Mouse (Mus musculus) liver, embryonic 12.5 days (tissue): ENCODE measurements at regions not wholly inside any gene's neighbourhood (a gene's known extent, or its start where the extent isn't known, plus 50 kb on each side); places are given as distances from the start of the nearest gene placed in this dataset.

Experiments
- ATAC-seq: fragments of 200-750 bp; cut with Nextera tagmentation; 2 replicates; pipeline ENCODE4 v1.8.0; 2017; ENCODE audit warnings: moderate number of reproducible peaks, mild to moderate bottlenecking, moderate library complexity
- H3K27ac ChIP-seq: fragments of 300-500 bp; sonication (generic); 2 replicates; pipeline ENCODE4 v1.5.1; 2016; ENCODE audit warnings: mild to moderate bottlenecking
- H3K27me3 ChIP-seq: fragments of 300-500 bp; sonication (generic); replicated peaks from 2 replicates; pipeline ENCODE4 v1.6.1; 2016; ENCODE audit warnings: mild to moderate bottlenecking, moderate library complexity
- H3K36me3 ChIP-seq: fragments of 300-500 bp; sonication (generic); 2 replicates; pipeline ENCODE4 v1.6.1; 2016; ENCODE audit warnings: mild to moderate bottlenecking, moderate library complexity
- H3K4me1 ChIP-seq: fragments of 300-500 bp; sonication (generic); 2 replicates; pipeline ENCODE4 v1.6.1; 2016
- H3K4me2 ChIP-seq: fragments of 300-500 bp; sonication (generic); 2 replicates; pipeline ENCODE4 v1.6.1; 2016; ENCODE audit warnings: mild to moderate bottlenecking, moderate library complexity
- H3K4me3 ChIP-seq: fragments of 300-500 bp; sonication (generic); 2 replicates; pipeline ENCODE4 v1.5.1; 2016; ENCODE audit warnings: mild to moderate bottlenecking, moderate library complexity
- H3K9ac ChIP-seq: fragments of 300-500 bp; sonication (generic); 2 replicates; pipeline ENCODE4 v1.6.1; 2016; ENCODE audit warnings: mild to moderate bottlenecking, moderate library complexity
- H3K9me3 ChIP-seq: fragments of 300-500 bp; sonication (generic); replicated peaks from 2 replicates; pipeline ENCODE4 v1.6.1; 2016; ENCODE audit warnings: mild to moderate bottlenecking, moderate library complexity
- WGBS: fragments of 180-500 bp; shearing (Covaris S2); methylation state at CpG from one replicate; pipeline ENCODE4 v1.1.7; 2016; ENCODE audit not compliant: insufficient replicate concordance; 5-methylcytosine and 5-hydroxymethylcytosine counted together

DNA sequence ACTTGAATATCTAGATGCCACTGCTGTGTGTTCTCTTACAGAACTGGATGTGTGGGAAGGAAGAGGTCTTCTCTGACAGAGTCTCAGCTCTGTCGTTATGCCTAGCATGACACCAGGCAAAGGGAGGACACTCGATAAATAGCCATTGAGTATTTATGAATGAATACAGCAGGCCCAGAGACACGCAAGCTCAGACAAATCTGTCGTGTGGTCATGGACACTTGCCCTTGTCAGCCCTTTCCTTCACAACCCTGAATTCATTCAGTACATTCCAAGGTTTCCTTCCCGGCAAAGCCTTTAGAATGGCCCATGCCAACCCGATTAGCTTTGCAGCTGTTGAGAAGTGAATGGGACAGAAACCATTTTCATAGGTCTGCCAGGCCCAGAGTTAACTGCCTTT is 176.1 kb upstream of the 1700066M21Rik start:
- no peak overlapping the region for H3K9ac ChIP-seq
- H3K4me1 ChIP-seq = no peaks in the 10 kb centered on the region
- H3K4me3 ChIP-seq = no peak overlapping the region
- WGBS = 74% methylated on average over 6 of the region's 6 CpGs
- 0 out of 2 replicates have a peak, but pooled peaks cover 7% of the 10 kb centered on the region for H3K27me3 ChIP-seq
- H3K36me3 ChIP-seq = no peaks in the 10 kb centered on the region
- H3K9me3 ChIP-seq = no peaks in the 10 kb centered on the region
- H3K4me2 ChIP-seq = no peak overlapping the region
- ATAC-seq = no peak
- no peak overlapping the region for H3K27ac ChIP-seq

- no peaks in the 10 kb centered on the region for H3K9me3 ChIP-seq
- WGBS = 48% methylated on average over 3 of the region's 3 CpGs
These were observed 173.1 kb upstream of the 1700066M21Rik start for GRCm38 (mm10) chr1:57204331-57204730.

GRCm38 (mm10) chr1:57205198-57205987 is 172.0 kb upstream of the 1700066M21Rik start:
- 13% methylated on average over 9 of the region's 9 CpGs for WGBS
- H3K4me2 ChIP-seq = no peak overlapping the region
- no peaks in the 10 kb centered on the region for H3K9me3 ChIP-seq
- no peaks in the 10 kb centered on the region for H3K4me1 ChIP-seq
- no peaks in the 10 kb centered on the region for H3K36me3 ChIP-seq
- peaks cover 7% of the 10 kb centered on the region; the same call in 1 of the 2 replicates for H3K27me3 ChIP-seq
- no peak overlapping the region for H3K27ac ChIP-seq
- H3K4me3 ChIP-seq = no peak overlapping the region
- no peak overlapping the region for H3K9ac ChIP-seq
- no peak for ATAC-seq

More at GRCm38 (mm10) chr1:57204331-57204730, 173.1 kb upstream of the 1700066M21Rik start:
- Histone ChIP-seq H3K27ac (no peak overlapping the region), H3K4me3 (no peak overlapping the region), H3K36me3 (no peaks in the 10 kb centered on the region), H3K9ac (no peak overlapping the region), H3K27me3 (peaks cover 7% of the 10 kb centered on the region; the same call in 1 of the 2 replicates), H3K4me1 (no peaks in the 10 kb centered on the region), H3K4me2 (no peak overlapping the region)
- ATAC-seq = no peak

DNA sequence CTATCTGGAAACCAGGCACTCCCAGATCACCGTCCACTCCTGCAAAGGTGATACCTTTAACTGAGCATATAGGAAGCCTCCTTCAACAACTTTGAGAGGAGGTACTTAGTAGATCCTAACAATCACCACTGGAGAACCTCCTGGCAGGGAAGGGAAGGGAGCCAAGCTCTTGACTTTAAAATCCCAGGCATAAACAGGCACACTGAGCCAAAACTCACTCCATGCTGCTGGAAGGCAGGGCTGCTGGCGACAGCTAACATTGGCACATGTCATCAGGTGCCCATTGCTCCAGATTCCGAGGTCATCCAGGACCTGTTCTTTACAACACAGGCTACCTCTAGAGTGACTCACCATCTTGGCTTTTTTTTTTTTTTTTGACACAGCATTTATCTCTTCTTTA is 170.9 kb upstream of the 1700066M21Rik start:
- Histone ChIP-seq H3K4me2 (no peak overlapping the region), H3K27me3 (peaks cover 7% of the 10 kb centered on the region; the same call in 1 of the 2 replicates), H3K36me3 (no peaks in the 10 kb centered on the region), H3K9me3 (no peaks in the 10 kb centered on the region), H3K9ac (no peak overlapping the region), H3K4me3 (no peak overlapping the region), H3K27ac (no peak overlapping the region), H3K4me1 (no peaks in the 10 kb centered on the region)
- 47% methylated on average over 3 of the region's 3 CpGs for WGBS
- ATAC-seq = no peak

GRCm38 (mm10) chr1:57206944-57207343 is 170.5 kb upstream of the 1700066M21Rik start:
- H3K9me3 ChIP-seq = no peaks in the 10 kb centered on the region
- H3K4me2 ChIP-seq = no peak overlapping the region
- peaks cover 7% of the 10 kb centered on the region; the same call in 1 of the 2 replicates for H3K27me3 ChIP-seq
- H3K9ac ChIP-seq = no peak overlapping the region
- H3K4me1 ChIP-seq = no peaks in the 10 kb centered on the region
- 8% methylated on average over 1 of the region's 1 CpGs for WGBS
- H3K36me3 ChIP-seq = no peaks in the 10 kb centered on the region
- no peak overlapping the region for H3K27ac ChIP-seq
- no peak overlapping the region for H3K4me3 ChIP-seq
- ATAC-seq = no peak

DNA sequence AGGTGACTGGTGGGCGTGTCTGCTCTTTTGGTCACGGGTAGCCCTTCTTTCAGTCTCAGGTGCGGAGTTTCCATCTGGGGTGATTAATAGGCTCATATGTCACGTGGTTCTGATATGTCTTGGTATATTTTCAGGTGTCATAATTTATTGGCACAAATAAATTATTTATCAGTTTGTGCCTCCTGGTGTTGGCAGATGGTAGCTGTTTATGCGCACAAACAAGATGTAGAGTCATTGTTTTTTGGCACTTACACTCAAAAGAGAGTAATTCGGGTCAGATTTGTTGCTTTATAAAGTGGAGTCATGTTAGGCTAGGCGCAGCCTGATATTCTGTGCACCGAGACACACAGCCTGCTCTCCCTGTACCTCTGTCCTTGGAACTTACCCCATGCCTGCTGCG is 169.0 kb upstream of the 1700066M21Rik start:
- H3K27ac ChIP-seq = no peak overlapping the region
- WGBS = 63% methylated on average over 9 of the region's 9 CpGs
- no peaks in the 10 kb centered on the region for H3K36me3 ChIP-seq
- no peaks in the 10 kb centered on the region for H3K4me1 ChIP-seq
- no peak overlapping the region for H3K4me3 ChIP-seq
- ATAC-seq = no peak
- no peaks in the 10 kb centered on the region for H3K9me3 ChIP-seq
- H3K27me3 ChIP-seq = peaks cover 4% of the 10 kb centered on the region; the same call in 1 of the 2 replicates
- H3K4me2 ChIP-seq = no peak overlapping the region
- H3K9ac ChIP-seq = no peak overlapping the region

DNA sequence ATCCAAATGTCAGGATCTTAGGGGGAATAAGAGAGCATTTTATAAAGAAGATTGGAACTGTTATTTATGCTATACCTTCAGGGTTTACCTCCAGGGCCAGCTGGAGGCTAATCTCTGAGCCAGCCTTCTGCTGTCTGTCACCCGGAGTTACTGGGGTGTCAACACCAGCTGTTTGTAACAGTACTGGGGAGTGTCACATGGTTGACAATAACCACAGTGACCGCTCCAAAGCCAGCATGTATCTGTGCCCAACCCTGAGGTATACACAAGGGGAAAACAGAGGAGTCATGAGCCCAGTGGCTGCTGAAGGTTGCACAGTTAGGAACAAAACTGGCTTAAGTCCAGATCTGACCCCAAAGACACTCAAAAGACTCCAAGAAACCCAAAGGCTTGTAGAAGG is 168.1 kb upstream of the 1700066M21Rik start:
- H3K4me3 ChIP-seq = no peak overlapping the region
- ATAC-seq = no peak
- H3K4me1 ChIP-seq = no peaks in the 10 kb centered on the region
- peaks cover 3% of the 10 kb centered on the region; the same call in 1 of the 2 replicates for H3K27me3 ChIP-seq
- H3K9me3 ChIP-seq = no peaks in the 10 kb centered on the region
- no peak overlapping the region for H3K9ac ChIP-seq
- H3K36me3 ChIP-seq = no peaks in the 10 kb centered on the region
- no peak overlapping the region for H3K27ac ChIP-seq
- WGBS = 63% methylated on average over 2 of the region's 2 CpGs
- H3K4me2 ChIP-seq = no peak overlapping the region

- Histone ChIP-seq H3K4me3 (no peak overlapping the region), H3K9me3 (no peaks in the 10 kb centered on the region), H3K4me1 (no peaks in the 10 kb centered on the region), H3K27me3 (no peaks in the 10 kb centered on the region; the same call in 1 of the 2 replicates), H3K9ac (no peak overlapping the region), H3K36me3 (no peaks in the 10 kb centered on the region), H3K27ac (no peak overlapping the region), H3K4me2 (no peak overlapping the region)
- 41% methylated on average over 2 of the region's 2 CpGs for WGBS
- ATAC-seq = no peak
These were observed 166.4 kb upstream of the 1700066M21Rik start for GRCm38 (mm10) chr1:57211046-57211445.

DNA sequence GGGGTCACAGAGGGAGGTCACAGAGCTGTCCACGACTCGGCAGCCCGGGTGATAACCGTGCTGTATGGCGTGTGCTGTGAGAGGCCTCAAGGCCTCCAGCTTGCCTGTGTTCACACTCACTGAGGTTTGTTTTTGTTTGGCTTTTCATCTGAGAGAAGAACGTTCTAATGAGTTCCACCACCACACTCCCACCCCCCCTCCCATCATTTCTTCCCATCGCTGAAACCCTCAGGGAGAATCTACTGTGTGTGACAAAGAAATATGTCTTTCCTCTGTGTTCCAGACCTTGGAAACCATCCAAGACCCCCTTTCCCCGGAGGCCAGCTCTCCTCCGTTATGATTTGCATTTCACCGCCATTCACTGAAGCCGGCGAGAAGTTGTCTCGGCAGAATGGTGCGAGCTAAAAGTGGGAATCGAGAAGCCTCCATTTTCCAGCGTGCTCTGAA is 164.0 kb upstream of the 1700066M21Rik start:
- Histone ChIP-seq H3K9ac (no peak overlapping the region), H3K9me3 (no peaks in the 10 kb centered on the region), H3K4me2 (no peak overlapping the region), H3K4me1 (no peaks in the 10 kb centered on the region), H3K27ac (no peak overlapping the region), H3K27me3 (no peaks in the 10 kb centered on the region), H3K36me3 (no peaks in the 10 kb centered on the region), H3K4me3 (no peak overlapping the region)
- 68% methylated on average over 16 of the region's 16 CpGs for WGBS
- ATAC-seq = no peak

- WGBS = 49% methylated on average over 2 of the region's 2 CpGs
- Histone ChIP-seq H3K36me3 (no peaks in the 10 kb centered on the region), H3K4me3 (no peak overlapping the region), H3K27ac (no peak overlapping the region), H3K9ac (no peak overlapping the region), H3K27me3 (no peaks in the 10 kb centered on the region), H3K9me3 (no peaks in the 10 kb centered on the region), H3K4me1 (no peaks in the 10 kb centered on the region), H3K4me2 (no peak overlapping the region)
- ATAC-seq = no peak
These were observed 163.2 kb upstream of the 1700066M21Rik start for GRCm38 (mm10) chr1:57214266-57214665.

DNA sequence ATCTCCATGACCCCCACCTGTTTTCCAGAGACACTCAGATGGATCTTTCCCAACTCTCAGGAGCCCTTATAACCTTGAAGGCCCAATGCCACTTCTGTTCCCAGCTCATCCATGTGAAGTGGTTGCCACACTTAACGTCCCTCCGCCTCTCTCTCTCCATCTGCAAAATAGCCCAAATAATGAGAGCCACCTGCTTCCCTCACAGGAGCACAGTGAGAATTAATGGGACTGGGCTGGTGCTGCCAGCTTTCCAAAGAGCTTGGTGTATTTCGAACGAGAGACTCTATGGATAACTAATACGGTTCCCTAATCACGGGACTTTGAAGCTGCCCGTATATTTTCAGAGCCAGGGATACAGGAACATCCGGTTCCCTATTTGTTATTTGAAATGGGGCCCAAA is 159.8 kb upstream of the 1700066M21Rik start:
- Histone ChIP-seq H3K27me3 (no peaks in the 10 kb centered on the region), H3K36me3 (no peaks in the 10 kb centered on the region), H3K4me1 (no peaks in the 10 kb centered on the region), H3K9me3 (no peaks in the 10 kb centered on the region), H3K4me2 (no peak overlapping the region), H3K4me3 (no peak overlapping the region), H3K9ac (no peak overlapping the region), H3K27ac (no peak overlapping the region)
- ATAC-seq = no peak
- 77% methylated on average over 8 of the region's 8 CpGs for WGBS

DNA sequence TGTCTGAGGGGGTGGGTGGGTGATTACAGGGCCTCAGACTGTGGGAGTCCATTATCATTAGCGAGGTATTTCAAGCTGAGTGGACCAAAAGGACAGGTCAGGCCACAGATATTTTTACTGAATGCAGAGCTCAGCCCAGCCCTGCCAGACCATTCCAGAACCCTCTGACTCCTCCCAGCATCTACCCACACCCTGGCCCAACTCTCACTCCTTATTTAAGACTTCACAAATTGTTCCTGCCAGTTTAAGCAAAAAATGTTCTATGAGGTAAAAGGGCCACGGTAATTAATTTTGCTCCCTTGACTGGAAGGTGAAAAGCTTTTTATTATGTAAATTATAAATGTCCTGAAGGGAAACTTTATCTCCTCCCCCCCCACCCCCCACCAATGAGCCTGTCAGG is 159.3 kb upstream of the 1700066M21Rik start:
- H3K9ac ChIP-seq = no peak overlapping the region
- no peaks in the 10 kb centered on the region for H3K27me3 ChIP-seq
- no peak overlapping the region for H3K27ac ChIP-seq
- ATAC-seq = no peak
- no peaks in the 10 kb centered on the region for H3K36me3 ChIP-seq
- no peak overlapping the region for H3K4me2 ChIP-seq
- 51% methylated on average over 2 of the region's 2 CpGs for WGBS
- H3K9me3 ChIP-seq = no peaks in the 10 kb centered on the region
- no peak overlapping the region for H3K4me3 ChIP-seq
- no peaks in the 10 kb centered on the region for H3K4me1 ChIP-seq
